Mouse (Mus musculus): ENCODE measurements around the gene March10. TPM values are rescaled to one million over a fixed set of nuclear protein-coding genes. Genes with fewer than 3 reads are reported as not detected.

Gene March10
- polyA plus RNA-seq, 1 experiment from 2014 or later: not detected

DNA sequence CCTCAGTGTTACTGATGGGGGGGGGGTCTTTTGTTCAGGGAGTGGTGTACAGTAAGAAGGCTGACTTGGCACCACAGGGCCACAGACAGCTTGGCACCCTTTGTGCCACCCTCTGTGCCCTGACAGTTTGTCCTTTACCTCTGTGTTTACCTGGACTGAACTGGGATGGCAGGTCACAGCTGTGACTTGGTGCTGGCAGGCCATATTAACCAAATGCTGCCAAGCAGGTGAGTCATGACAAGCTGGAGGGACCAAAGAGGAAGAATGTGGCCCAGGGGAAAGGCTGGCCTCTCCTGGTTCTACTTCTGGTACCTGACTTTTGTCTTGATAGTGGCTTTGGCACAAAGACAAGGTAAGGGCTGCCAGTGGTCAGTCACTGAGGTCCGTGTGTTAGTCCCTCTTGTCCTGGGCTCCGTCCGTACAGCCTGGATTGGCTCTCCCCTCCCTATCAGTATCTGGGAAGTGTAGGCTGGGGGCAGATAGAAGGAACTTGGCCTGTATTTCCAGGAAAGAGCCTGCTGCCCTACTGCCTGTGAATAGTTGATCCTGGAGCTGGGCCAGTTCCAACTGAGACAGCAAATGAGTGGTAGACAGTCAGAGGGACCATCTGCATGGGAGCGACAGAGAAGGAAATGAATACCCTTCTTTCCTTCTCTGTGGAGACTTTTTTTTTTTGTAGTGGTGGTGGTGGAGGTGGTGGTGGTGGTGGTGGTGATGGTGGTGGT lies 94.3 kb downstream of the March10 start:
- H3K27ac ChIP-seq: no peak overlapping the region
- 92% methylated on average over 4 of the region's 4 CpGs for WGBS
- H3K4me1 ChIP-seq: peaks cover 40% of the 10 kb centered on the region
- H3K27me3 ChIP-seq (ENCODE audit: low read depth, poor library complexity, severe bottlenecking): peaks cover 29% of the 10 kb centered on the region
- no peak overlapping the region for H3K4me3 ChIP-seq
- DNase-seq (ENCODE audit: low spot score): no peak
- no peaks in the 10 kb centered on the region for H3K9me3 ChIP-seq (replicated peaks)
- no peaks in the 10 kb centered on the region for H3K36me3 ChIP-seq

- peaks cover 41% of the 10 kb centered on the region for H3K4me1 ChIP-seq
- 0 out of 2 replicates have a peak, but pooled peaks cover 1% of the 10 kb centered on the region for H3K27me3 ChIP-seq (ENCODE audit: low read depth, poor library complexity, severe bottlenecking)
- no peaks in the 10 kb centered on the region for H3K9me3 ChIP-seq (replicated peaks)
- 0 out of 2 replicates have a peak, but pooled peaks cover 8% of the 10 kb centered on the region for H3K36me3 ChIP-seq
- 81% methylated on average over 7 of the region's 7 CpGs for WGBS
- DNase-seq (ENCODE audit: low spot score): no peak
- H3K27ac ChIP-seq: no peak overlapping the region
- H3K4me3 ChIP-seq: no peak overlapping the region
Measured at GRCm38 (mm10) chr11:105356301-105356700, 100.2 kb downstream of the March10 start.

GRCm38 (mm10) chr11:105353891-105354280 lies 102.6 kb downstream of the March10 start:
- Histone ChIP-seq H3K27ac (no peak overlapping the region), H3K4me1 (peaks cover 32% of the 10 kb centered on the region), H3K9me3 (replicated peaks) (no peaks in the 10 kb centered on the region), H3K4me3 (no peak overlapping the region), H3K27me3 (ENCODE audit: low read depth, poor library complexity, severe bottlenecking) (no peaks in the 10 kb centered on the region), H3K36me3 (peaks cover 30% of the 10 kb centered on the region)
- no peak for DNase-seq (ENCODE audit: low spot score)
- 88% methylated on average over 4 of the region's 4 CpGs for WGBS

- WGBS: 69% methylated on average over 9 of the region's 9 CpGs
- peak overlapping the region; percentile 53; the same call in 1 of the 2 replicates for H3K27ac ChIP-seq
- DNase-seq (ENCODE audit: low spot score): no peak
Measured at GRCm38 (mm10) chr11:105352954-105353890, 103.3 kb downstream of the March10 start.

GRCm38 (mm10) chr11:105352152-105352551 lies 104.4 kb downstream of the March10 start:
- H3K4me3 ChIP-seq: no peak overlapping the region
- H3K27ac ChIP-seq: peak overlapping the region; percentile 12; the same call in 1 of the 2 replicates
- peaks cover 47% of the 10 kb centered on the region for H3K36me3 ChIP-seq
- DNase-seq (ENCODE audit: low spot score): no peak
- H3K27me3 ChIP-seq (ENCODE audit: low read depth, poor library complexity, severe bottlenecking): no peaks in the 10 kb centered on the region
- peaks cover 32% of the 10 kb centered on the region for H3K4me1 ChIP-seq
- H3K9me3 ChIP-seq (replicated peaks): no peaks in the 10 kb centered on the region
- 90% methylated on average over 8 of the region's 8 CpGs for WGBS

More at GRCm38 (mm10) chr11:105352954-105353890, 103.3 kb downstream of the March10 start:
- Histone ChIP-seq H3K4me1 (peaks cover 32% of the 10 kb centered on the region), H3K36me3 (peaks cover 37% of the 10 kb centered on the region), H3K4me3 (no peak overlapping the region), H3K27me3 (ENCODE audit: low read depth, poor library complexity, severe bottlenecking) (no peaks in the 10 kb centered on the region), H3K9me3 (replicated peaks) (no peaks in the 10 kb centered on the region)

- no peak overlapping the region for H3K27ac ChIP-seq
- peaks cover 62% of the 10 kb centered on the region for H3K36me3 ChIP-seq
- H3K27me3 ChIP-seq (ENCODE audit: low read depth, poor library complexity, severe bottlenecking): no peaks in the 10 kb centered on the region
- WGBS: 84% methylated on average over 7 of the region's 7 CpGs
- no peak for DNase-seq (ENCODE audit: low spot score)
- H3K9me3 ChIP-seq (replicated peaks): no peaks in the 10 kb centered on the region
- H3K4me1 ChIP-seq: peaks cover 32% of the 10 kb centered on the region
- H3K4me3 ChIP-seq: no peak overlapping the region
Measured at GRCm38 (mm10) chr11:105350643-105351042, 105.9 kb downstream of the March10 start.

- 93% methylated on average over 19 of the region's 19 CpGs for WGBS
- Histone ChIP-seq H3K36me3 (peaks cover 70% of the 10 kb centered on the region), H3K9me3 (replicated peaks) (no peaks in the 10 kb centered on the region), H3K27ac (no peak overlapping the region), H3K4me1 (peaks cover 26% of the 10 kb centered on the region), H3K4me3 (no peak overlapping the region), H3K27me3 (ENCODE audit: low read depth, poor library complexity, severe bottlenecking) (no peaks in the 10 kb centered on the region)
- no peak for DNase-seq (ENCODE audit: low spot score)
Measured at GRCm38 (mm10) chr11:105349780-105350324, 106.7 kb downstream of the March10 start.

- DNase-seq (ENCODE audit: low spot score): no peak
- Histone ChIP-seq H3K27ac (no peak overlapping the region), H3K9me3 (replicated peaks) (no peaks in the 10 kb centered on the region), H3K4me1 (peaks cover 13% of the 10 kb centered on the region), H3K4me3 (no peak overlapping the region), H3K36me3 (peaks cover 83% of the 10 kb centered on the region), H3K27me3 (ENCODE audit: low read depth, poor library complexity, severe bottlenecking) (no peaks in the 10 kb centered on the region)
- WGBS: 98% methylated on average over 9 of the region's 9 CpGs
Measured at GRCm38 (mm10) chr11:105348495-105348982, 108.0 kb downstream of the March10 start.

GRCm38 (mm10) chr11:105347162-105348161 lies 109.1 kb downstream of the March10 start:
- Histone ChIP-seq H3K4me3 (no peak overlapping the region), H3K36me3 (peaks cover 92% of the 10 kb centered on the region), H3K27ac (no peak overlapping the region), H3K9me3 (replicated peaks) (no peaks in the 10 kb centered on the region), H3K27me3 (ENCODE audit: low read depth, poor library complexity, severe bottlenecking) (no peaks in the 10 kb centered on the region), H3K4me1 (peaks cover 2% of the 10 kb centered on the region; the same call in 1 of the 2 replicates)
- peak; percentile 81 for DNase-seq (ENCODE audit: low spot score)
- WGBS: 69% methylated on average over 28 of the region's 28 CpGs

- Histone ChIP-seq H3K27me3 (ENCODE audit: low read depth, poor library complexity, severe bottlenecking) (no peaks in the 10 kb centered on the region), H3K36me3 (peaks cover 100% of the 10 kb centered on the region), H3K27ac (no peak overlapping the region), H3K4me1 (no peaks in the 10 kb centered on the region), H3K4me3 (no peak overlapping the region), H3K9me3 (replicated peaks) (no peaks in the 10 kb centered on the region)
- WGBS: 83% methylated on average over 2 of the region's 2 CpGs
- no peak for DNase-seq (ENCODE audit: low spot score)
Measured at GRCm38 (mm10) chr11:105345284-105345683, 111.3 kb downstream of the March10 start.

- Histone ChIP-seq H3K9me3 (replicated peaks) (no peaks in the 10 kb centered on the region), H3K4me3 (no peak overlapping the region), H3K4me1 (no peaks in the 10 kb centered on the region), H3K27ac (no peak overlapping the region), H3K27me3 (ENCODE audit: low read depth, poor library complexity, severe bottlenecking) (no peaks in the 10 kb centered on the region), H3K36me3 (peaks cover 96% of the 10 kb centered on the region)
- WGBS: 88% methylated on average over 12 of the region's 12 CpGs
- no peak for DNase-seq (ENCODE audit: low spot score)
Measured at GRCm38 (mm10) chr11:105338596-105339390, 117.7 kb downstream of the March10 start.
